Mouse (Mus musculus): Measurements from ENCODE around the gene Ryr1.

DNA sequence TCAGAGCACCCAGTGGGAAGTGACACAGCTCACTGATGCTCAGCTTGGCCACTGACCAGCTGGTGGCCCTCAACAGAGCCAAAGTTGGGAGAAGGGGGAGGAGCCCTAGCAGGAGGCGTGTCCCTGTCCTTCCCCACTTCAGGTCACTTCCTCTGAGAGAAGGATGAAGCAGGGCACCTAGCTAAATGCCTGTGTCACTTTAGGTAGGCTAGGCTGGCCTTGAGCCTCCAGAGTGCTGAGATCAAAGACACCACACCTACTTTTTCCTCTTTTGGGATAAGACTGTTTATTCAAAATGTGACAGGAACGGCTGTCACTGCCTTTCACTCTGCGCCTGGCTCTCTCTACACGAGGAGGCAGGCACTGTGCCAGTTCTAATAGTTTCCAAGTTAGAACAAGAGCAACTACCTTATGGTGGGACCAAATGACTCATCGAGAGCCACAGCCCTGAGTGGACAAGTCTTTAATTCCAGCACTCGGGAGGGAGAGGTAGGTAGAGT, 153.2 kb downstream of the Ryr1 start:
- no peak for TF ChIP-seq CTCF (IDR thresholded peaks at IDR 0.05; ENCODE audit: low read depth)
- no peak for TF ChIP-seq EP300 (IDR thresholded peaks at IDR 0.05; ENCODE audit: low read depth)
